10 mouse cellular contexts compared by ENCODE assay signal in genomic region chr10:60732397-60732861, GRCm38 (mm10). TPM values are rescaled to one million over a fixed set of nuclear protein-coding genes. Genes with fewer than 3 reads are reported as not detected.
A peak's percentile ranks its signal among the peaks of the same experiment; 100 is the strongest.
DNase-seq lines count a peak whose midpoint lies in the region; ATAC-seq lines count a peak whose summit lies in the region.
"Had no signal": no experiment of that assay in that cellular context is flagged by ENCODE, and none has a peak within 500 bp of the region (broad histone marks: within the 10 kb centered on the region; RNA-seq: fewer than 3 reads in every experiment).

No protein-coding gene starts in this region.

- H3K4me1 ChIP-seq in forebrain, embryonic 14.5 days (ENCODE audit: control insufficient read depth, insufficient read depth, low read length): no peaks in the 10 kb centered on the region
- peaks cover 24% of the 10 kb centered on the region for H3K4me1 ChIP-seq in midbrain, embryonic 13.5 days (replicated peaks)

- H3K9ac ChIP-seq in forebrain, embryonic 14.5 days (ENCODE audit: low read length): no peak overlapping the region
- 0 out of 2 replicates have a peak overlapping the region, but pooled peaks have one; percentile 3 for H3K9ac ChIP-seq in midbrain, embryonic 13.5 days (replicated peaks)
- H3K9ac ChIP-seq: heart, embryonic 12.5 days; liver, embryonic 13.5 days had no signal

- 30% methylated on average over 2 of the region's 2 CpGs for WGBS in forebrain, embryonic 14.5 days
- WGBS in midbrain, embryonic 13.5 days: 27% methylated on average over 2 of the region's 2 CpGs

- peak overlapping the region; percentile 34; the same call in 1 of the 2 replicates for H3K27ac ChIP-seq in forebrain, embryonic 14.5 days (ENCODE audit: low read depth, low read length)
- peak overlapping the region; percentile 63 for H3K27ac ChIP-seq in midbrain, embryonic 13.5 days
- H3K27ac ChIP-seq: liver, embryonic 13.5 days had no signal

- H3K9me3 ChIP-seq in forebrain, embryonic 14.5 days (replicated peaks; ENCODE audit: control insufficient read depth, low read length): no peaks in the 10 kb centered on the region
- H3K9me3 ChIP-seq in midbrain, embryonic 13.5 days: no peaks in the 10 kb centered on the region
- H3K9me3 ChIP-seq: heart, embryonic 12.5 days; liver, embryonic 13.5 days; megakaryocyte, embryonic 14.5 days had no signal

- ATAC-seq in forebrain, embryonic 14.5 days: no peak
- peak; percentile 60 for ATAC-seq in midbrain, embryonic 13.5 days

- no peaks in the 10 kb centered on the region for H3K27me3 ChIP-seq in forebrain, embryonic 14.5 days (replicated peaks; ENCODE audit: control insufficient read depth, insufficient read depth, low read length)
- H3K27me3 ChIP-seq in midbrain, embryonic 13.5 days: peaks cover 39% of the 10 kb centered on the region
- H3K27me3 ChIP-seq: heart, embryonic 12.5 days; liver, embryonic 13.5 days; megakaryocyte, embryonic 14.5 days had no signal

- no peak overlapping the region for H3K4me3 ChIP-seq in forebrain, embryonic 14.5 days (ENCODE audit: low read depth, low read length)
- no peak overlapping the region for H3K4me3 ChIP-seq in midbrain, embryonic 13.5 days (replicated peaks)
- H3K4me3 ChIP-seq: heart, embryonic 12.5 days; liver, embryonic 13.5 days; megakaryocyte, embryonic 14.5 days had no signal

- peak; percentile 94 for DNase-seq in heart, adult 11 months
- no peak for DNase-seq in heart, postnatal 10 days
- peak; percentile 68 for DNase-seq in adrenal gland, adult 8-10 months
- DNase-seq in forebrain, embryonic 14.5 days (ENCODE audit: low spot score): no peak
- no peak for DNase-seq in kidney, adult 8-10 months
- no peak for DNase-seq in left cerebral cortex, postnatal 4 days
- DNase-seq: liver, embryonic 13.5 days had no signal

- intact Hi-C loops in heart, postnatal 10 days (cut with DNase I): no loop called here
- intact Hi-C loops in left cerebral cortex, postnatal 4 days (cut with DNase I): no loop called here

- no peaks in the 10 kb centered on the region for H3K36me3 ChIP-seq in forebrain, embryonic 14.5 days (ENCODE audit: control insufficient read depth, insufficient read depth, low read length)
- 0 out of 2 replicates have a peak, but pooled peaks cover 9% of the 10 kb centered on the region for H3K36me3 ChIP-seq in midbrain, embryonic 13.5 days
- H3K36me3 ChIP-seq: liver, embryonic 13.5 days had no signal

- no peak overlapping the region for H3K4me2 ChIP-seq in forebrain, embryonic 14.5 days (ENCODE audit: low read length)
- no peak overlapping the region for H3K4me2 ChIP-seq in midbrain, embryonic 13.5 days (replicated peaks)
- H3K4me2 ChIP-seq: heart, embryonic 12.5 days; liver, embryonic 13.5 days had no signal

RNA-seq across cellular contexts. Expression of gene Slc29a3, which starts 20.2 kb away (rescaled TPM):
- 1 to 10 TPM; 6.8 to 7.7 TPM for total RNA-seq in heart, postnatal 10 days (2021)
- total RNA-seq in adrenal gland, adult 8-10 months (2022): 10 to 100 TPM; 41.8 to 74.3 (median 57.3) TPM
- 6.5 and 8.5 TPM in 2 replicates for polyA plus RNA-seq in forebrain, embryonic 14.5 days (2014; fragmentation: Nextera tagmentation; extraction: Ambion mirVana)
- polyA plus RNA-seq in midbrain, embryonic 13.5 days (2015; fragmentation: Nextera tagmentation; extraction: Ambion mirVana): 10.3 and 14.0 TPM in 2 replicates
- total RNA-seq in left cerebral cortex, postnatal 4 days (2021): 10 to 100 TPM; 16.3 to 19.6 TPM

RNA-seq across cellular contexts. Expression of gene Cdh23, which starts 36.1 kb away (rescaled TPM):
- total RNA-seq in heart, postnatal 10 days (2021): 1 to 10 TPM; 6.2 to 8.6 TPM
- 1 to 10 TPM; 1.4 to 3.1 (median 2.1) TPM for total RNA-seq in adrenal gland, adult 8-10 months (2022)
- 2.0 and 2.8 TPM in 2 replicates for polyA plus RNA-seq in forebrain, embryonic 14.5 days (2014; fragmentation: Nextera tagmentation; extraction: Ambion mirVana)
- polyA plus RNA-seq in midbrain, embryonic 13.5 days (2015; fragmentation: Nextera tagmentation; extraction: Ambion mirVana): 4.8 and 5.7 TPM in 2 replicates
- 1 to 10 TPM; 1.3 to 1.8 TPM for total RNA-seq in left cerebral cortex, postnatal 4 days (2021)

Comparison
In these comparisons a context has a peak if more than half of its experiments do, and no peak if none do; other contexts are left out.
1. DNase-seq: peak in heart, adult 11 months (single experiment) and adrenal gland, adult 8-10 months (single experiment); none in heart, postnatal 10 days (0 of 2), forebrain, embryonic 14.5 days (single experiment), kidney, adult 8-10 months (0 of 2) and left cerebral cortex, postnatal 4 days (single experiment).